Mouse (Mus musculus) kidney, adult 2 months (tissue): ENCODE results near the gene Nomo1.

Experiments used
- CTCF ChIP-seq: fragments of 200-500 bp; conservative IDR thresholded peaks from 2 replicates; pipeline ENCODE4 v1.5.1; 2011; ENCODE audit warnings: low read depth, mild to moderate bottlenecking, control low read depth, low read length, moderate library complexity, mixed read lengths; ENCODE audit not compliant: insufficient read depth, insufficient read length
- POLR2A ChIP-seq: fragments of 200-500 bp; IDR thresholded peaks from one replicate; pipeline ENCODE4 v1.6.1; 2011; ENCODE audit warnings: low read depth, low read length, control low read depth

GRCm38 (mm10) chr7:46033870-46034337, 406 bp downstream of the Nomo1 start:
- TF ChIP-seq CTCF, result no peak
- no peak for TF ChIP-seq POLR2A
